Mouse (Mus musculus) forebrain, embryonic 14.5 days (tissue): ENCODE results near the gene Ankrd17. TPM values are rescaled to one million over a fixed set of nuclear protein-coding genes. Genes with fewer than 3 reads are reported as not detected.

ENCODE experiments used
- ATAC-seq: fragments of 200-750 bp; cut with Nextera tagmentation; 2 replicates; pipeline ENCODE4 v1.8.0; 2017; ENCODE audit warnings: mild to moderate bottlenecking, moderate library complexity
- DNase-seq: peaks from one replicate; pipeline ENCODE4 v3.0.0-alpha.2; 2015; ENCODE audit warnings: low spot score
- H3K27ac ChIP-seq: fragments of 300-500 bp; sonication (generic); 2 replicates; pipeline ENCODE4 v1.5.1; 2014; ENCODE audit warnings: low read depth, mild to moderate bottlenecking, control low read depth, low read length, moderate library complexity
- H3K27me3 ChIP-seq: fragments of 300-500 bp; sonication (generic); replicated peaks from 2 replicates; pipeline ENCODE4 v1.6.1; 2014; ENCODE audit warnings: low read length, control low read depth, mixed read lengths; ENCODE audit not compliant: control insufficient read depth, insufficient read depth
- H3K36me3 ChIP-seq: fragments of 300-500 bp; sonication (generic); 2 replicates; pipeline ENCODE4 v1.6.1; 2014; ENCODE audit warnings: low read length, control low read depth; ENCODE audit not compliant: control insufficient read depth, insufficient read depth
- H3K4me1 ChIP-seq: fragments of 300-500 bp; sonication (generic); 2 replicates; pipeline ENCODE4 v1.6.1; 2014; ENCODE audit warnings: antibody characterized with exemption, low read length, control low read depth; ENCODE audit not compliant: control insufficient read depth, insufficient read depth
- H3K4me2 ChIP-seq: fragments of 300-500 bp; sonication (generic); 2 replicates; pipeline ENCODE4 v1.6.1; 2014; ENCODE audit warnings: mild to moderate bottlenecking, control low read depth, low read length
- H3K4me3 ChIP-seq: fragments of 300-500 bp; sonication (generic); 2 replicates; pipeline ENCODE4 v1.5.1; 2014; ENCODE audit warnings: low read depth, low read length, control low read depth
- H3K9ac ChIP-seq: fragments of 300-500 bp; sonication (generic); 2 replicates; pipeline ENCODE4 v1.6.1; 2014; ENCODE audit warnings: mild to moderate bottlenecking, low read length, control low read depth, moderate library complexity
- H3K9me3 ChIP-seq: fragments of 300-500 bp; sonication (generic); replicated peaks from 2 replicates; pipeline ENCODE4 v1.6.1; 2016; ENCODE audit warnings: low read length, control low read depth, mixed read lengths; ENCODE audit not compliant: control insufficient read depth
- WGBS: fragments of 180-500 bp; shearing (Covaris S2); extraction: QIAGEN DNeasy Blood & Tissue Kit; methylation state at CpG from one replicate; pipeline ENCODE4 v1.1.7; 2014; 5-methylcytosine and 5-hydroxymethylcytosine counted together
- polyA plus RNA-seq: library from polyadenylated mRNA; unstranded; fragments of >200 nt; fragmentation: Nextera tagmentation; extraction: Ambion mirVana; gene quantifications from 2 replicates; pipeline ENCODE4 v1.2.1, GENCODE M21; 2014

Ankrd17 gene
- polyA plus RNA-seq: 26.2 and 28.1 TPM in 2 replicates

DNA sequence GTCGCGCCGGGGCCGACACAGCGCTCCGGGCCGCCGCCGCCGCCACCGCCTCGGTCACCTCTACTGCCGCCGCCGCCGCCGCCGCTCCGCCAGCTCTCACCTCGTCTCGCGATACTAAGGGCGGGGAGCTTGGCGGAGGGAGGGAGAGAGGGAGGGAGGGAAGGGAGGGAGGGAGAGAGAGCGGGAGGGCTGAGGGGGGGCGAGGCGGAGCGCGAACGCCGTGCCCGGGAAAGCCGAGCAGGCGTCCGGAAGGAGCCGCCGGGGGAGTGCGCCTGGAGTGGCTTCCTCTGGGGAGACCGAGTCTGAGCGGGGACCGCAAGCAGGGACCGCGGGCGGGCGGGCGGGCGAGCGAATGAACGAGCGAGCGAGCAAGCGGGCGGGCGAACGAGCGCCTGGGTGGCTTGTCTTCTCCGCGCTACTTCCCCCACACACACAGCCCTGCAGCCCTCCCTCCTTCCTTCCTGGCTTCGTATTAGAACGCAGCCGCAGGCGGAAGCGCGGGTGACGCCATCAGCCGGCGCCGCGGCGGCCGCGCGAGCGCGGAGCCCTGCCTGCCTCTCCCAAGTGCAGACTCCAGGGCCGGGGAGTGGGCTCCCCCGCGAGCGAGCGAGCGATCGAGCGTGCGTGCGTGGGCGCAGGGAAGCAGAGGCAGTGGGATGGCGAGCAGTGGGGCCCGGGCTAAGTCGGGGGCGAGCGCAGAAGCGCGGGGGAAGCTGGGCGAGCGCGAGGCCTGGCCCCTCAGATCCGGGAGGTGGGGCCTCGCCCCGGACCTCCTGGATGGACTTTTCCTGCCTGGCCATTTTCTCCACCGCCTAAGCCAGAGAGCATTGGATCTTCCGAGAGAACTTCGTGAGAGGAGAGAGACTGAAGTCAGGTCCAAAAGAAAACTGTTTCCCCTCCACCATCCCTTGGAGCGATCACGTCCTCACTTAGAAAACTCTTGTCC lies at the start of gene Ankrd17:
Ankrd17 (minus strand) TSS at position 457 of the 946 bp plus-strand sequence.
- Histone ChIP-seq H3K27me3 (no peaks in the 10 kb centered on the region), H3K9me3 (no peaks in the 10 kb centered on the region), H3K9ac (peak within 1 kb of the TSS; percentile 95), H3K36me3 (no peaks in the 10 kb centered on the region), H3K4me2 (peak within 1 kb of the TSS; percentile 63), H3K4me3 (peak within 1 kb of the TSS; percentile 93), H3K4me1 (peaks cover 13% of the 10 kb centered on the region; the same call in 1 of the 2 replicates), H3K27ac (peak within 1 kb of the TSS; percentile 99)
- peak; percentile 95 for DNase-seq
- peak; percentile 94 for ATAC-seq
- WGBS: under 1% methylated on average over 66 of the region's 104 CpGs

DNA sequence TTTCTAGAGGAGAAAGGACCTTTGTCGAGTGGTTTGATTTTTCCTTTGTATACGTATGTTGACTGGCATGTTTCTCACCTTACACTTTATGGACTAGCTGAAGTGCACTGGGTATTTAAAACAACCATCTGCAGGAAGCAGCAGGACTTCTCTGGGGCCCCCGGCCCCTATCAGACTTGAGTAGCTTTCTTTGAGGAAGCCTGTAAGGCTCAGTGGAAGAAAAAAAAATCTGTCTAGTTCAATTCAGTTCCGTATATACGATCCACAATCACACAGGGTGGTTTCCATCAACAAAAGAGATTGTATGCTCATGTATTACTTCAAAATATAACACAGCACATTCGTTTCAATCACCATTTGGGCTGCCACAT lies 48.5 kb upstream of the Ankrd17 start:
- Histone ChIP-seq H3K27me3 (no peaks in the 10 kb centered on the region), H3K4me1 (no peaks in the 10 kb centered on the region), H3K27ac (no peak overlapping the region), H3K9ac (no peak overlapping the region), H3K9me3 (no peaks in the 10 kb centered on the region), H3K4me2 (no peak overlapping the region), H3K36me3 (no peaks in the 10 kb centered on the region), H3K4me3 (no peak overlapping the region)
- DNase-seq: no peak
- 59% methylated on average over 6 of the region's 6 CpGs for WGBS
- no peak for ATAC-seq

DNA sequence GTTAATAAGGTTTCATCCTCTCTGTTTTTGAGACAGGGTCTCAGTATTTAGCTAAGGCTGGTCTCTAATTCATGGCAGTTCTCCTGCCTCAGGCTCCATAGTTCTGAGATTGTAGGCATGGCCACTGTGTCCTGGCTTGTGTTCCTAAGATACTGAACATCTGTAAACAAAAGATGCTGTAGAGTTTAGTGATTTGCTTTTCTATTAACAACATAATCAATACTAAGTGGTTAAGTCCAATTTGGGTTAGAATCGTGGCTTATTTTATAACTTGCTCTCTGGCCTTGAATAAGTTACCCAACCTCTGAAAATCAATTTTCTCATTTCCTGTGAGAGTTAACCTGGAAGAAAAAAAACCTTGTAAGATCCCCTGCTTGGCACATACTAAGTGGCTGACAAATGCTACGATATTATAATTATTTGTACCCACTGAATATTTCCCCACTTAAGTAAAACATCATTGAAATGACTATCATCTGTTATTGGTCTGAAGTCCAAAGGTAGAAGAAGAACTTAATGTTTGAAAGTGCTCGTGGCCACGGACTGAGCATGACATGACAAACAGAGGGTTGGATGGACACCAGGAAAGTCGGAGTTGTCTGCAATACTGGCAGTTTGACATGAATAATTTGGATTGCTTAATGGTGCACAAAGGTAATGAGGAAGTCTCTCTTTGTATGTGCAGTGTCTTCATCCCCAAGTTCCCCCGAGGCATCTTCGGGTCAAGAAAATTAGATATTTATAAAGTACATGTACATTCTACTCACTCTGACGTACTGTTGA lies 48.0 kb upstream of the Ankrd17 start:
- 80% methylated on average over 8 of the region's 8 CpGs for WGBS
- no peaks in the 10 kb centered on the region for H3K4me1 ChIP-seq
- H3K9ac ChIP-seq: no peak overlapping the region
- DNase-seq: no peak
- H3K27me3 ChIP-seq: no peaks in the 10 kb centered on the region
- no peak overlapping the region for H3K4me3 ChIP-seq
- no peaks in the 10 kb centered on the region for H3K9me3 ChIP-seq
- no peaks in the 10 kb centered on the region for H3K36me3 ChIP-seq
- no peak for ATAC-seq
- no peak overlapping the region for H3K27ac ChIP-seq
- no peak overlapping the region for H3K4me2 ChIP-seq

DNA sequence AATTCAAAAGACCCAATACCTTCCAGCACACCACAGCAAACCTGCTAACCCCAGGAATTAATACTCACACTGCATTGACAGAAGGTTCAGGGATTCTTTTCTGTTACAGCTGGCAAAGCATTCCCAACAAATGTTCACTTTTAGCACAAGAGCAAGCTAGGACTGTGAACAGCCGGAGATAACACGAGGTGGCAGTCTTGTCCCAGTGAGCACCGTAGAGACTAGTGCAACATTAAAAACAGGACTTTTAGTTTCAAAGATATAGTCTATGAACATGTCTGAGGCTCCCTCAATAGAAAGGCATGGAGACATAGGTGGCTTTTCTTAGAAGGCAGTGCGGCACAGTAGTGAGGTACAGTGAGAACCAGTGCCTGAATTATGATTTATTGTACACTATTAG lies 38.8 kb upstream of the Ankrd17 start:
- Histone ChIP-seq H3K9ac (no peak overlapping the region), H3K4me1 (no peaks in the 10 kb centered on the region), H3K4me3 (no peak overlapping the region), H3K9me3 (no peaks in the 10 kb centered on the region), H3K27me3 (no peaks in the 10 kb centered on the region), H3K4me2 (no peak overlapping the region), H3K36me3 (no peaks in the 10 kb centered on the region), H3K27ac (no peak overlapping the region)
- no peak for ATAC-seq
- DNase-seq: peak; percentile 4
- 93% methylated on average over 4 of the region's 4 CpGs for WGBS

DNA sequence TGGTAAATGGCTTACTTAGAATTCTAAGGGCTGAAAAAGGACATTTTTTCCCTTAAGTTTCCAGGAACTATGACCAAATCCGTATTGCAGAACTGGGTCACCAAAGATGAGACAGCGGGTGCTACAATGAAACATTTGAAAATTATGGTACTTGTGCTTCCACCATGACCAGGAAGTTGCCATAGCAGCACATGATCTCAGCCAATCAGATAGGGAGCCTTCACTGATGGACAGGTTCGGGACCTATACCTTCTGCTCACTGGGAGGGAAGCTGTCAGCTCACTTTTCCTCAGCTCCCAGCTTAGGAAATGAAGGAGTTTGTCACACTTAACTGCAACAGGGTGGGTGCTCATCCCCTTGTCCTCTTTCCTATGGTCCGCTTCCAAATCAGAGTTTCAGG lies 30.4 kb upstream of the Ankrd17 start:
- Histone ChIP-seq H3K4me1 (no peaks in the 10 kb centered on the region), H3K27me3 (no peaks in the 10 kb centered on the region), H3K9ac (no peak overlapping the region), H3K4me2 (no peak overlapping the region), H3K4me3 (no peak overlapping the region), H3K9me3 (no peaks in the 10 kb centered on the region), H3K36me3 (no peaks in the 10 kb centered on the region), H3K27ac (no peak overlapping the region)
- DNase-seq (no peak), ATAC-seq (no peak)
- 93% methylated on average over 4 of the region's 4 CpGs for WGBS

DNA sequence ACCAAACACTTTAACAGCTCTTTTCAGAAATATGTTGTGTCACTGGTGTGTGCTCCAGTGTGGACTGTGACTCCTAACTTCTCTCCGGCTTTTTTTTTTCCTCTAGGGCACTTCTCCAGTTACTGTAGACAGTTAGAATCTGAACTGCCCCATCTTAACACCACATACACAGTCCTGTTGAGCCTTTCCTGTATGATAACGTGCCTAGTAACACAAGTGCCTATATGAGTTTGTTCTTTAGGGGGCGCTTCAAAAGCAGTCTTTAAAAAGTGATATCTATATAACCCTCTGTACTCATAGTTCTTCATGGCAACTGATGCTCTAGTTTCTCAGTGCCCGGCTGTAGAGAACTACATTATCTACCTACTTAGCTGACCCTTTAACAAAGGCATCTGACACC lies 27.9 kb upstream of the Ankrd17 start:
- no peaks in the 10 kb centered on the region for H3K36me3 ChIP-seq
- 79% methylated on average over 4 of the region's 4 CpGs for WGBS
- H3K9me3 ChIP-seq: no peaks in the 10 kb centered on the region
- no peak overlapping the region for H3K27ac ChIP-seq
- H3K4me1 ChIP-seq: no peaks in the 10 kb centered on the region
- H3K27me3 ChIP-seq: no peaks in the 10 kb centered on the region
- DNase-seq (no peak), ATAC-seq (no peak)
- H3K4me3 ChIP-seq: no peak overlapping the region
- H3K4me2 ChIP-seq: no peak overlapping the region
- no peak overlapping the region for H3K9ac ChIP-seq

DNA sequence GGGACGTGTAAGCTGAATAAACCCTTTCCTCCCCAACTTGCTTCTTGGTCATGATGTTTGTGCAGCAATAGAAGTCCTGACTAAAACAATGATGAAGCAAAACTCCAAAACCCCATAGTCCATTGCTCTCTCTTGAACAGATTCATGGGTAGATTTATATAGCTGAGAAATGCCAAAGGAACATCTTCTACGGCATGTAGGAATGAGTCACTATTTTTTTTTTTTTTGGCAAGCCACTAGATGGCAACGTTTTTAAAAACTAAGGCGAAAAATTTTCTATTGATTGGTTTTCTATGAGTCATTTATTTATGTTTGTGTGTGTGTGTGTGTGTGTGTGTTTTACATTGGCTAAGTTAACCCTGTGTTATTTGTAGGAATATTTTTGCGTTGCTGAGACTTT lies 27.4 kb upstream of the Ankrd17 start:
- DNase-seq (peak; percentile 2), ATAC-seq (no peak)
- Histone ChIP-seq H3K27me3 (no peaks in the 10 kb centered on the region), H3K9ac (no peak overlapping the region), H3K9me3 (no peaks in the 10 kb centered on the region), H3K4me3 (no peak overlapping the region), H3K4me2 (no peak overlapping the region), H3K36me3 (no peaks in the 10 kb centered on the region), H3K4me1 (no peaks in the 10 kb centered on the region), H3K27ac (no peak overlapping the region)
- WGBS: 69% methylated on average over 5 of the region's 5 CpGs

DNA sequence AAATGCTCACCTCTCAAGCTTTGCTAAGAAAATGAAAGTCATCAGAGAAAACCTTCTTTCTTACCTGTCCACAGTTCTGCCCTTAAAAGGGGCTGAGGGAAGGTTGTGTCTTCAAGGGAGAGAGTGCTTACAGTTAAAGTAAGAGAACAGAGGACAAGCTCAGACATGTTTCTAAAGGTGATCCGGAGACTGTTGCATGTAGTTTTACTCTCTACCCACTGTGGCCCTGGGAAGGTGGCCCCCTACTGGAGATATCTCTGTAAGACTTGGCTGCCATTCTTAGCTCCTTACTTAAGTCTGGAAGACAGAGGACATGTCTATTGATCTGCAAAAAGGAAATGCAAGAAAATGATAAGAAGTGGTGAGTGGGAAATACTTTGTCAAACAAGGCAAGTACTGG lies 16.7 kb upstream of the Ankrd17 start:
- Histone ChIP-seq H3K27ac (no peak overlapping the region), H3K9ac (no peak overlapping the region), H3K9me3 (no peaks in the 10 kb centered on the region), H3K4me3 (no peak overlapping the region), H3K36me3 (no peaks in the 10 kb centered on the region), H3K27me3 (no peaks in the 10 kb centered on the region), H3K4me1 (no peaks in the 10 kb centered on the region), H3K4me2 (no peak overlapping the region)
- no peak for DNase-seq
- WGBS: 69% methylated on average over 1 of the region's 1 CpGs
- ATAC-seq: no peak

DNA sequence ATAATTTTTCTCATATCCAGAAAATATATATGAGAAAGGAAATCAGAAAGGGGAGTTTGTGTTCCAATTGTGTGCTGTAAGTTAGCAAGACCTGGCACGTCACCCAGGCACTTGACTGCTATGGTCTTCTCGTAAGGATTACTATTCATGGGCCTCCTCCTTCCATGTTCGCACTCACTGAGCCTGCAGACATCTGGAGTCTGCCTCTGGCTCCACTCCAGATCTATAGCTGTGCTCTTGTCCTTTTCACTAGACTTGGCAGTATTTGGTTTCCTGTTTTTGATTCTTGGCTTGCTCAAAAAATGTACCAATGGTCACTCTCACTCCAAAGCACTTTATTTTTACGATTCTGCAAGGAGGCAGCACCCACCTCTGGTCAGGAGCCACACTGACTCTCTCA lies 15.1 kb upstream of the Ankrd17 start:
- H3K27ac ChIP-seq: no peak overlapping the region
- ATAC-seq (no peak), DNase-seq (no peak)
- no peaks in the 10 kb centered on the region for H3K36me3 ChIP-seq
- H3K4me3 ChIP-seq: no peak overlapping the region
- H3K4me2 ChIP-seq: no peak overlapping the region
- no peaks in the 10 kb centered on the region for H3K4me1 ChIP-seq
- no peaks in the 10 kb centered on the region for H3K9me3 ChIP-seq
- no peaks in the 10 kb centered on the region for H3K27me3 ChIP-seq
- 65% methylated on average over 4 of the region's 4 CpGs for WGBS
- H3K9ac ChIP-seq: no peak overlapping the region
